Mouse (Mus musculus) stomach, embryonic 15.5 days (tissue): ENCODE data around the gene 4933407L21Rik. TPM values are rescaled to one million over a fixed set of nuclear protein-coding genes. Genes with fewer than 3 reads are reported as not detected.

Source experiments
- ATAC-seq: fragments of 200-750 bp; cut with Nextera tagmentation; 2 replicates; pipeline ENCODE4 v1.8.0; 2017; ENCODE audit warnings: low read depth, moderate number of reproducible peaks, moderate TSS enrichment; ENCODE audit not compliant: insufficient read depth, low FRiP score
- H3K27ac ChIP-seq: fragments of 300-500 bp; sonication (generic); 2 replicates; pipeline ENCODE4 v1.5.1; 2015; ENCODE audit warnings: mild to moderate bottlenecking, inconsistent platforms
- H3K27me3 ChIP-seq: fragments of 300-500 bp; sonication (generic); replicated peaks from 2 replicates; pipeline ENCODE4 v1.6.1; 2015; ENCODE audit warnings: inconsistent platforms
- H3K36me3 ChIP-seq: fragments of 300-500 bp; sonication (generic); 2 replicates; pipeline ENCODE4 v1.6.1; 2015; ENCODE audit warnings: inconsistent platforms
- H3K4me1 ChIP-seq: fragments of 300-500 bp; sonication (generic); 2 replicates; pipeline ENCODE4 v1.6.1; 2015; ENCODE audit warnings: inconsistent platforms
- H3K4me2 ChIP-seq: fragments of 300-500 bp; sonication (generic); 2 replicates; pipeline ENCODE4 v1.6.1; 2015; ENCODE audit warnings: mild to moderate bottlenecking, inconsistent platforms
- H3K4me3 ChIP-seq: fragments of 300-500 bp; sonication (generic); replicated peaks from 2 replicates; pipeline ENCODE4 v1.5.1; 2015; ENCODE audit warnings: inconsistent platforms
- H3K9ac ChIP-seq: fragments of 300-500 bp; sonication (generic); 2 replicates; pipeline ENCODE4 v1.6.1; 2015; ENCODE audit warnings: inconsistent platforms
- H3K9me3 ChIP-seq: fragments of 300-500 bp; sonication (generic); 2 replicates; pipeline ENCODE4 v1.6.1; 2016; ENCODE audit warnings: inconsistent platforms
- WGBS: fragments of 180-500 bp; shearing (Covaris S2); methylation state at CpG from one replicate; pipeline ENCODE4 v1.1.7; 2015; 5-methylcytosine and 5-hydroxymethylcytosine counted together
- polyA plus RNA-seq: library from polyadenylated mRNA; unstranded; fragments of >200 nt; fragmentation: Nextera tagmentation; extraction: Ambion mirVana; gene quantifications from 2 replicates; pipeline ENCODE4 v1.2.1, GENCODE M21; 2015

4933407L21Rik gene
- polyA plus RNA-seq, 1 experiment from 2014 or later = 0.58 TPM

GRCm38 (mm10) chr1:85922127-85922864 is 6.0 kb upstream of the 4933407L21Rik start:
- H3K9ac ChIP-seq = no peak overlapping the region
- ATAC-seq = no peak
- WGBS = 67% methylated on average over 7 of the region's 7 CpGs
- no peaks in the 10 kb centered on the region for H3K9me3 ChIP-seq
- no peaks in the 10 kb centered on the region for H3K27me3 ChIP-seq
- H3K27ac ChIP-seq = no peak overlapping the region
- H3K4me1 ChIP-seq = no peaks in the 10 kb centered on the region
- H3K36me3 ChIP-seq = no peaks in the 10 kb centered on the region
- no peak overlapping the region for H3K4me2 ChIP-seq
- H3K4me3 ChIP-seq = no peak overlapping the region

GRCm38 (mm10) chr1:85922865-85923211 is 5.4 kb upstream of the 4933407L21Rik start:
- WGBS = 62% methylated on average over 5 of the region's 5 CpGs

GRCm38 (mm10) chr1:85925183-85925582 is 3.1 kb upstream of the 4933407L21Rik start:
- H3K4me3 ChIP-seq = no peak overlapping the region
- no peak overlapping the region for H3K9ac ChIP-seq
- H3K4me1 ChIP-seq = no peaks in the 10 kb centered on the region; the same call in 1 of the 2 replicates
- H3K9me3 ChIP-seq = no peaks in the 10 kb centered on the region
- no peak overlapping the region for H3K4me2 ChIP-seq
- WGBS = 86% methylated on average over 5 of the region's 5 CpGs
- H3K27me3 ChIP-seq = no peaks in the 10 kb centered on the region
- no peak overlapping the region for H3K27ac ChIP-seq
- no peaks in the 10 kb centered on the region for H3K36me3 ChIP-seq
- no peak for ATAC-seq

More at GRCm38 (mm10) chr1:85922865-85923211, 5.4 kb upstream of the 4933407L21Rik start:
- no peak for ATAC-seq
- Histone ChIP-seq H3K4me3 (no peak overlapping the region), H3K36me3 (no peaks in the 10 kb centered on the region), H3K9me3 (no peaks in the 10 kb centered on the region), H3K4me1 (no peaks in the 10 kb centered on the region), H3K27me3 (no peaks in the 10 kb centered on the region), H3K27ac (no peak overlapping the region), H3K4me2 (no peak overlapping the region), H3K9ac (no peak overlapping the region)

- H3K27ac ChIP-seq = no peak overlapping the region
- no peak overlapping the region for H3K4me2 ChIP-seq
- ATAC-seq = no peak
- H3K9ac ChIP-seq = no peak overlapping the region
- H3K9me3 ChIP-seq = no peaks in the 10 kb centered on the region
- H3K27me3 ChIP-seq = no peaks in the 10 kb centered on the region
- peaks cover 5% of the 10 kb centered on the region for H3K4me1 ChIP-seq
- WGBS = 72% methylated on average over 4 of the region's 4 CpGs
- no peaks in the 10 kb centered on the region for H3K36me3 ChIP-seq
- no peak overlapping the region for H3K4me3 ChIP-seq
These were observed 394 bp downstream of the 4933407L21Rik start for GRCm38 (mm10) chr1:85928688-85929065.

GRCm38 (mm10) chr1:85929406-85929805 is 1.1 kb downstream of the 4933407L21Rik start:
- Histone ChIP-seq H3K9me3 (no peaks in the 10 kb centered on the region), H3K27me3 (no peaks in the 10 kb centered on the region), H3K4me1 (peaks cover 12% of the 10 kb centered on the region), H3K9ac (no peak overlapping the region), H3K4me3 (no peak overlapping the region), H3K4me2 (no peak overlapping the region), H3K27ac (no peak overlapping the region), H3K36me3 (no peaks in the 10 kb centered on the region)
- 84% methylated on average over 6 of the region's 6 CpGs for WGBS
- no peak for ATAC-seq

GRCm38 (mm10) chr1:85931170-85931569 is 2.9 kb downstream of the 4933407L21Rik start:
- no peak overlapping the region for H3K4me2 ChIP-seq
- H3K4me1 ChIP-seq = peaks cover 12% of the 10 kb centered on the region
- no peaks in the 10 kb centered on the region for H3K27me3 ChIP-seq
- no peaks in the 10 kb centered on the region for H3K36me3 ChIP-seq
- no peak for ATAC-seq
- no peak overlapping the region for H3K9ac ChIP-seq
- H3K9me3 ChIP-seq = no peaks in the 10 kb centered on the region
- H3K27ac ChIP-seq = no peak overlapping the region
- 91% methylated on average over 5 of the region's 5 CpGs for WGBS
- no peak overlapping the region for H3K4me3 ChIP-seq

- Histone ChIP-seq H3K4me3 (no peak overlapping the region), H3K27ac (peak overlapping the region; percentile 61), H3K9ac (no peak overlapping the region), H3K36me3 (no peaks in the 10 kb centered on the region), H3K4me1 (peaks cover 12% of the 10 kb centered on the region), H3K27me3 (no peaks in the 10 kb centered on the region), H3K4me2 (peak overlapping the region; percentile 32), H3K9me3 (no peaks in the 10 kb centered on the region)
- no peak for ATAC-seq
- WGBS = 15% methylated on average over 7 of the region's 7 CpGs
These were observed 4.9 kb downstream of the 4933407L21Rik start for GRCm38 (mm10) chr1:85933226-85933625.

GRCm38 (mm10) chr1:85933631-85934465 is 5.6 kb downstream of the 4933407L21Rik start:
- Histone ChIP-seq H3K9me3 (no peaks in the 10 kb centered on the region), H3K4me2 (peak overlapping the region; percentile 32), H3K9ac (no peak overlapping the region), H3K27me3 (no peaks in the 10 kb centered on the region), H3K4me1 (peaks cover 12% of the 10 kb centered on the region; the same call in 1 of the 2 replicates), H3K36me3 (no peaks in the 10 kb centered on the region), H3K4me3 (no peak overlapping the region), H3K27ac (peak overlapping the region; percentile 61)
- 11% methylated on average over 11 of the region's 11 CpGs for WGBS
- no peak; the same call in 1 of the 2 replicates for ATAC-seq

- Histone ChIP-seq H3K9ac (no peak overlapping the region), H3K27ac (no peak overlapping the region), H3K4me2 (no peak overlapping the region), H3K4me3 (no peak overlapping the region), H3K27me3 (no peaks in the 10 kb centered on the region), H3K4me1 (peaks cover 12% of the 10 kb centered on the region; the same call in 1 of the 2 replicates), H3K9me3 (no peaks in the 10 kb centered on the region), H3K36me3 (no peaks in the 10 kb centered on the region)
- no peak for ATAC-seq
- 27% methylated on average over 7 of the region's 7 CpGs for WGBS
These were observed 6.3 kb downstream of the 4933407L21Rik start for GRCm38 (mm10) chr1:85934560-85934959.

- no peak overlapping the region for H3K9ac ChIP-seq
- no peak overlapping the region for H3K27ac ChIP-seq
- no peak overlapping the region for H3K4me3 ChIP-seq
- ATAC-seq = no peak
- 54% methylated on average over 8 of the region's 8 CpGs for WGBS
- H3K27me3 ChIP-seq = no peaks in the 10 kb centered on the region
- H3K36me3 ChIP-seq = no peaks in the 10 kb centered on the region
- H3K4me2 ChIP-seq = no peak overlapping the region
- peaks cover 12% of the 10 kb centered on the region; the same call in 1 of the 2 replicates for H3K4me1 ChIP-seq
- no peaks in the 10 kb centered on the region for H3K9me3 ChIP-seq
These were observed 7.0 kb downstream of the 4933407L21Rik start for GRCm38 (mm10) chr1:85935148-85935852.

- H3K36me3 ChIP-seq = no peaks in the 10 kb centered on the region
- no peak overlapping the region for H3K4me3 ChIP-seq
- H3K9me3 ChIP-seq = no peaks in the 10 kb centered on the region
- no peaks in the 10 kb centered on the region for H3K27me3 ChIP-seq
- H3K9ac ChIP-seq = no peak overlapping the region
- peaks cover 12% of the 10 kb centered on the region; the same call in 1 of the 2 replicates for H3K4me1 ChIP-seq
- no peak overlapping the region for H3K4me2 ChIP-seq
- WGBS = 53% methylated on average over 6 of the region's 6 CpGs
- no peak overlapping the region for H3K27ac ChIP-seq
- no peak for ATAC-seq
These were observed 8.0 kb downstream of the 4933407L21Rik start for GRCm38 (mm10) chr1:85936265-85936664.
